Mouse (Mus musculus) stomach, postnatal 0 days (tissue): ENCODE measurements around the gene Nbea.

ENCODE experiments used
- CTCF ChIP-seq: IDR thresholded peaks from 2 replicates; pipeline ENCODE4 v1.5.1; 2016; ENCODE audit warnings: antibody characterized with exemption, low read depth, mild to moderate bottlenecking, moderate library complexity
- EP300 ChIP-seq: optimal IDR thresholded peaks from 2 replicates; pipeline ENCODE3; 2016; ENCODE audit warnings: antibody characterized with exemption

- TF ChIP-seq CTCF, result no peak
- TF ChIP-seq EP300, result no peak
Observed at GRCm38 (mm10) chr3:55949994-55950393, 233.5 kb downstream of the Nbea start.
